Mouse (Mus musculus): Measurements from ENCODE around the gene Prdm9. TPM values are rescaled to one million over a fixed set of nuclear protein-coding genes. Genes with fewer than 3 reads are reported as not detected.
A peak's percentile ranks its signal among the peaks of the same experiment; 100 is the strongest.

The Prdm9 gene
- polyA plus RNA-seq (2014; fragmentation: Nextera tagmentation; extraction: Ambion mirVana) = 0.66 and 2.0 TPM in 2 replicates

GRCm38 (mm10) chr17:15564014-15564927, at the start of gene Prdm9:
Gene Prdm9, minus strand, starts transcription at chr17:15564354.
- H3K27me3 ChIP-seq (ENCODE audit: control insufficient read depth, insufficient read depth, low read length) = no peaks in the 10 kb centered on the region
- DNase-seq (ENCODE audit: low spot score, missing footprints) (peak; percentile 100), ATAC-seq (ENCODE audit: low FRiP score) (peak; percentile 99)
- no peaks in the 10 kb centered on the region for H3K4me1 ChIP-seq (ENCODE audit: control insufficient read depth, insufficient read depth, low read length)
- no peaks in the 10 kb centered on the region for H3K36me3 ChIP-seq (ENCODE audit: control insufficient read depth, insufficient read depth, low read length)
- H3K27ac ChIP-seq (ENCODE audit: low read depth, low read length) = peak within 1 kb of the TSS; percentile 90
- H3K4me3 ChIP-seq (ENCODE audit: low read depth, low read length) = peak within 1 kb of the TSS; percentile 63
- peak within 1 kb of the TSS; percentile 88 for H3K9ac ChIP-seq (ENCODE audit: low read length)
- no peaks in the 10 kb centered on the region for H3K9me3 ChIP-seq (ENCODE audit: control insufficient read depth, low read length)
- WGBS = under 1% methylated on average over 43 of the region's 43 CpGs
- H3K4me2 ChIP-seq = peak within 1 kb of the TSS; percentile 83

GRCm38 (mm10) chr17:15599496-15599895, 35.3 kb upstream of the Prdm9 start:
- no peaks in the 10 kb centered on the region for H3K27me3 ChIP-seq (ENCODE audit: control insufficient read depth, insufficient read depth, low read length)
- H3K9me3 ChIP-seq (ENCODE audit: control insufficient read depth, low read length) = no peaks in the 10 kb centered on the region
- ATAC-seq (ENCODE audit: low FRiP score) = no peak
- no peak for DNase-seq (ENCODE audit: low spot score, missing footprints)
- H3K9ac ChIP-seq (ENCODE audit: low read length) = no peak overlapping the region
- H3K4me3 ChIP-seq (ENCODE audit: low read depth, low read length) = no peak overlapping the region
- 92% methylated on average over 7 of the region's 11 CpGs for WGBS
- H3K4me1 ChIP-seq (ENCODE audit: control insufficient read depth, insufficient read depth, low read length) = no peaks in the 10 kb centered on the region
- no peaks in the 10 kb centered on the region for H3K36me3 ChIP-seq (ENCODE audit: control insufficient read depth, insufficient read depth, low read length)
- H3K4me2 ChIP-seq = no peak overlapping the region
- H3K27ac ChIP-seq (ENCODE audit: low read depth, low read length) = no peak overlapping the region

GRCm38 (mm10) chr17:15591216-15591881, 27.2 kb upstream of the Prdm9 start:
- 85% methylated on average over 7 of the region's 7 CpGs for WGBS
- DNase-seq (ENCODE audit: low spot score, missing footprints) (no peak), ATAC-seq (ENCODE audit: low FRiP score) (no peak)
- no peak overlapping the region for H3K9ac ChIP-seq (ENCODE audit: low read length)
- no peaks in the 10 kb centered on the region for H3K36me3 ChIP-seq (ENCODE audit: control insufficient read depth, insufficient read depth, low read length)
- no peak overlapping the region for H3K27ac ChIP-seq (ENCODE audit: low read depth, low read length)
- no peaks in the 10 kb centered on the region for H3K4me1 ChIP-seq (ENCODE audit: control insufficient read depth, insufficient read depth, low read length)
- H3K9me3 ChIP-seq (ENCODE audit: control insufficient read depth, low read length) = no peaks in the 10 kb centered on the region
- no peak overlapping the region for H3K4me3 ChIP-seq (ENCODE audit: low read depth, low read length)
- no peaks in the 10 kb centered on the region for H3K27me3 ChIP-seq (ENCODE audit: control insufficient read depth, insufficient read depth, low read length)
- no peak overlapping the region for H3K4me2 ChIP-seq

GRCm38 (mm10) chr17:15588116-15588515, 24.0 kb upstream of the Prdm9 start:
- H3K4me1 ChIP-seq (ENCODE audit: control insufficient read depth, insufficient read depth, low read length) = no peaks in the 10 kb centered on the region
- 87% methylated on average over 2 of the region's 2 CpGs for WGBS
- no peak overlapping the region for H3K4me2 ChIP-seq
- ATAC-seq (ENCODE audit: low FRiP score) (no peak), DNase-seq (ENCODE audit: low spot score, missing footprints) (no peak)
- H3K9me3 ChIP-seq (ENCODE audit: control insufficient read depth, low read length) = no peaks in the 10 kb centered on the region
- no peak overlapping the region for H3K27ac ChIP-seq (ENCODE audit: low read depth, low read length)
- no peaks in the 10 kb centered on the region for H3K27me3 ChIP-seq (ENCODE audit: control insufficient read depth, insufficient read depth, low read length)
- H3K9ac ChIP-seq (ENCODE audit: low read length) = no peak overlapping the region
- no peaks in the 10 kb centered on the region for H3K36me3 ChIP-seq (ENCODE audit: control insufficient read depth, insufficient read depth, low read length)
- no peak overlapping the region for H3K4me3 ChIP-seq (ENCODE audit: low read depth, low read length)

- H3K27ac ChIP-seq (ENCODE audit: low read depth, low read length) = no peak overlapping the region
- no peaks in the 10 kb centered on the region for H3K27me3 ChIP-seq (ENCODE audit: control insufficient read depth, insufficient read depth, low read length)
- DNase-seq (ENCODE audit: low spot score, missing footprints) (peak; percentile 86), ATAC-seq (ENCODE audit: low FRiP score) (no peak)
- no peak overlapping the region for H3K4me3 ChIP-seq (ENCODE audit: low read depth, low read length)
- H3K4me2 ChIP-seq = no peak overlapping the region
- no peak overlapping the region for H3K9ac ChIP-seq (ENCODE audit: low read length)
- no peaks in the 10 kb centered on the region for H3K4me1 ChIP-seq (ENCODE audit: control insufficient read depth, insufficient read depth, low read length)
- WGBS = 30% methylated on average over 4 of the region's 4 CpGs
- no peaks in the 10 kb centered on the region for H3K9me3 ChIP-seq (ENCODE audit: control insufficient read depth, low read length)
- H3K36me3 ChIP-seq (ENCODE audit: control insufficient read depth, insufficient read depth, low read length) = no peaks in the 10 kb centered on the region
Observed at GRCm38 (mm10) chr17:15585691-15586090, 21.5 kb upstream of the Prdm9 start.

GRCm38 (mm10) chr17:15583071-15583470, 18.9 kb upstream of the Prdm9 start:
- Histone ChIP-seq H3K27ac (ENCODE audit: low read depth, low read length) (no peak overlapping the region), H3K27me3 (ENCODE audit: control insufficient read depth, insufficient read depth, low read length) (no peaks in the 10 kb centered on the region), H3K36me3 (ENCODE audit: control insufficient read depth, insufficient read depth, low read length) (no peaks in the 10 kb centered on the region), H3K4me1 (ENCODE audit: control insufficient read depth, insufficient read depth, low read length) (no peaks in the 10 kb centered on the region), H3K9me3 (ENCODE audit: control insufficient read depth, low read length) (no peaks in the 10 kb centered on the region), H3K9ac (ENCODE audit: low read length) (no peak overlapping the region), H3K4me3 (ENCODE audit: low read depth, low read length) (no peak overlapping the region), H3K4me2 (no peak overlapping the region)
- DNase-seq (ENCODE audit: low spot score, missing footprints) = no peak
- ATAC-seq (ENCODE audit: low FRiP score) = no peak
- WGBS = 85% methylated on average over 7 of the region's 7 CpGs

- 90% methylated on average over 2 of the region's 2 CpGs for WGBS
- Histone ChIP-seq H3K4me1 (ENCODE audit: control insufficient read depth, insufficient read depth, low read length) (no peaks in the 10 kb centered on the region), H3K36me3 (ENCODE audit: control insufficient read depth, insufficient read depth, low read length) (no peaks in the 10 kb centered on the region), H3K9ac (ENCODE audit: low read length) (no peak overlapping the region), H3K27ac (ENCODE audit: low read depth, low read length) (no peak overlapping the region), H3K4me3 (ENCODE audit: low read depth, low read length) (no peak overlapping the region), H3K4me2 (no peak overlapping the region), H3K9me3 (ENCODE audit: control insufficient read depth, low read length) (no peaks in the 10 kb centered on the region), H3K27me3 (ENCODE audit: control insufficient read depth, insufficient read depth, low read length) (no peaks in the 10 kb centered on the region)
- ATAC-seq (ENCODE audit: low FRiP score) (no peak), DNase-seq (ENCODE audit: low spot score, missing footprints) (no peak)
Observed at GRCm38 (mm10) chr17:15580072-15580447, 15.9 kb upstream of the Prdm9 start.

- Histone ChIP-seq H3K4me1 (ENCODE audit: control insufficient read depth, insufficient read depth, low read length) (no peaks in the 10 kb centered on the region), H3K36me3 (ENCODE audit: control insufficient read depth, insufficient read depth, low read length) (no peaks in the 10 kb centered on the region), H3K4me3 (ENCODE audit: low read depth, low read length) (no peak overlapping the region), H3K9ac (ENCODE audit: low read length) (no peak overlapping the region), H3K9me3 (ENCODE audit: control insufficient read depth, low read length) (no peaks in the 10 kb centered on the region), H3K27ac (ENCODE audit: low read depth, low read length) (no peak overlapping the region), H3K4me2 (no peak overlapping the region), H3K27me3 (ENCODE audit: control insufficient read depth, insufficient read depth, low read length) (no peaks in the 10 kb centered on the region)
- ATAC-seq (ENCODE audit: low FRiP score) = no peak
- DNase-seq (ENCODE audit: low spot score, missing footprints) = no peak
- WGBS = 85% methylated on average over 7 of the region's 7 CpGs
Observed at GRCm38 (mm10) chr17:15579410-15580071, 15.4 kb upstream of the Prdm9 start.
